In the genomic region with DNA sequence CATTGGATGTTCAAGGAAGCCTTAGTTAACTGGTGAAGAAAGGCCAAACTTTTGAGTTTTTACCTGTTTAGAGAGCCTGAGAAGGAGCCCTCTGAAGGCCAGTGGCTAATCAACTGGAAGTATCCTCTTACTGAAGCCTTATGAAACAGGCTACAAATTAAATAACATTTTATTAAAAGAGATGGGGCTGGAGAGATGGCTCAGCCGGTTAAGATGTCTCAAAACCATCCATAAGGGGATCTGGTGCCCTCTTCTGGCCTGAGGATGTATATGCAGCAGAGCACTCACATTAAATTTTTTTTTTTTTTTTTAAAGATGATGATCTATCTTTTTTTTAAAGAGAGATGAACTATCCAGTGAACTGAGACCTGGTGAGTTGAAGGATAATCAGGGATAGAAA, we compare ENCODE assay signal across 8 mouse cellular contexts. TPM values are rescaled to one million over a fixed set of nuclear protein-coding genes. Genes with fewer than 3 reads are reported as not detected.
DNase-seq lines count a peak whose midpoint lies in the region; ATAC-seq and TF ChIP-seq lines count a peak whose summit lies in the region.

No protein-coding gene starts in this region.

- no peak overlapping the region for H3K27ac ChIP-seq in heart, embryonic 12.5 days (ENCODE audit: poor library complexity, severe bottlenecking)
- H3K27ac ChIP-seq in liver, embryonic 14.5 days = no peak overlapping the region

- no peak overlapping the region for H3K4me3 ChIP-seq in heart, embryonic 12.5 days
- H3K4me3 ChIP-seq in liver, embryonic 14.5 days (ENCODE audit: insufficient read depth in 1 of 2, low read depth in 2 of 2, low read length in 2 of 2) = no peak overlapping the region

- no peak overlapping the region for H3K4me2 ChIP-seq in heart, embryonic 12.5 days
- H3K4me2 ChIP-seq in liver, embryonic 14.5 days (ENCODE audit: low read depth) = no peak overlapping the region

- no peaks in the 10 kb centered on the region for H3K9me3 ChIP-seq in heart, embryonic 12.5 days (replicated peaks)
- H3K9me3 ChIP-seq in liver, embryonic 14.5 days (ENCODE audit: control insufficient read depth, low read length) = no peaks in the 10 kb centered on the region

- peaks cover 8% of the 10 kb centered on the region; the same call in 1 of the 2 replicates for H3K4me1 ChIP-seq in heart, embryonic 12.5 days (replicated peaks)
- peaks cover 0 to 6% of the 10 kb centered on the region in 2 experiments; a peak in 3 of 4 replicates for H3K4me1 ChIP-seq in liver, embryonic 14.5 days (replicated peaks; ENCODE audit: control insufficient read depth in 2 of 2, insufficient read depth in 2 of 2, low read length in 1 of 2)

- H3K9ac ChIP-seq in heart, embryonic 12.5 days = no peak overlapping the region
- H3K9ac ChIP-seq in liver, embryonic 14.5 days (replicated peaks) = no peak overlapping the region

- peak; percentile 79 for TF ChIP-seq CTCF in liver, embryonic 14.5 days (IDR thresholded peaks at IDR 0.05; ENCODE audit: low read depth)

- intact Hi-C loops in gastrocnemius, postnatal 14 days (cut with DNase I; ENCODE audit: low total_unique reads) = no loop called here

- DNase-seq in heart, adult 8-10 months (ENCODE audit: low spot score) = peak; percentile 64
- peak; percentile 72 for DNase-seq in c-Kit-negative CD71-positive TER-119-positive erythroid progenitor cells, embryonic 14.5 days (ENCODE audit: low read depth, low spot score)
- DNase-seq in gastrocnemius, postnatal 14 days = peak; percentile 55
- peak; percentile 52 to 72 (median 52) for DNase-seq in liver, embryonic 14.5 days (ENCODE audit: low read depth in 3 of 3, low spot score in 3 of 3)
- DNase-seq in retina, postnatal 7 days (ENCODE audit: low read depth, low spot score) = peak; percentile 72

- no peak for TF ChIP-seq EP300 in liver, embryonic 14.5 days (IDR thresholded peaks at IDR 0.05; ENCODE audit: low read depth)

- H3K36me3 ChIP-seq in heart, embryonic 12.5 days = peaks cover 9% of the 10 kb centered on the region
- peaks cover 4% of the 10 kb centered on the region for H3K36me3 ChIP-seq in liver, embryonic 14.5 days (replicated peaks; ENCODE audit: control insufficient read depth, insufficient read depth, low read depth)

- ATAC-seq in heart, embryonic 12.5 days (ENCODE audit: insufficient number of reproducible peaks, low FRiP score) = no peak
- peak; percentile 7 for ATAC-seq in CD4-positive, CD25-positive, alpha-beta regulatory T cell, adult 4 months
- no peak for ATAC-seq in liver, embryonic 14.5 days (ENCODE audit: insufficient read depth)
- no peak for ATAC-seq in inflammation-experienced regulatory T-cells, adult 6 months

- H3K27me3 ChIP-seq in heart, embryonic 12.5 days (replicated peaks) = no peaks in the 10 kb centered on the region
- no peaks in the 10 kb centered on the region for H3K27me3 ChIP-seq in liver, embryonic 14.5 days (ENCODE audit: control insufficient read depth, insufficient read depth, low read length)

- 0% methylated on average over 1 of the region's 1 CpGs for WGBS in heart, embryonic 12.5 days
- WGBS in liver, embryonic 14.5 days (ENCODE audit: insufficient replicate concordance) = 2% methylated on average over 1 of the region's 1 CpGs

RNA-seq across cellular contexts. Expression of a gene that starts 4.5 kb away (rescaled TPM):
- total RNA-seq in heart, adult 8-10 months (2022) = 10 to 100 TPM; 29.5 to 36.0 (median 32.5) TPM
- polyA plus RNA-seq in heart, embryonic 12.5 days (2016; fragmentation: Nextera tagmentation; extraction: Ambion mirVana) = 48.2 and 54.3 TPM in 2 replicates
- polyA plus RNA-seq in CD4-positive, CD25-positive, alpha-beta regulatory T cell, adult 4 months (2017; shearing (Covaris generic)) = 10 to 100 TPM; 46.0 to 55.2 TPM
- 10 to 100 TPM; 19.2 to 23.7 TPM for total RNA-seq in gastrocnemius, postnatal 14 days (2021)
- 6.6 and 9.9 TPM in 2 replicates for polyA plus RNA-seq in liver, embryonic 14.5 days (2012; rRNA removed)
- polyA plus RNA-seq in liver, embryonic 14.5 days (2014; fragmentation: Nextera tagmentation; extraction: Ambion mirVana) = 25.8 and 28.7 TPM in 2 replicates
- polyA plus RNA-seq in inflammation-experienced regulatory T-cells, adult 6 months (2017; shearing (Covaris generic)) = 10 to 100 TPM; 40.9 to 64.1 (median 49.7) TPM

RNA-seq across cellular contexts. Expression of a gene that starts 46.6 kb away (rescaled TPM):
- 10 to 100 TPM; 34.0 to 52.2 (median 36.9) TPM for total RNA-seq in heart, adult 8-10 months (2022)
- 37.8 and 40.8 TPM in 2 replicates for polyA plus RNA-seq in heart, embryonic 12.5 days (2016; fragmentation: Nextera tagmentation; extraction: Ambion mirVana)
- polyA plus RNA-seq in CD4-positive, CD25-positive, alpha-beta regulatory T cell, adult 4 months (2017; shearing (Covaris generic)) = 10 to 100 TPM; 37.6 to 41.0 TPM
- total RNA-seq in gastrocnemius, postnatal 14 days (2021) = 10 to 100 TPM; 29.4 to 31.2 TPM
- polyA plus RNA-seq in liver, embryonic 14.5 days (2012; rRNA removed) = 10.7 and 12.7 TPM in 2 replicates
- 23.2 and 24.2 TPM in 2 replicates for polyA plus RNA-seq in liver, embryonic 14.5 days (2014; fragmentation: Nextera tagmentation; extraction: Ambion mirVana)
- 10 to 100 TPM; 31.9 to 41.2 (median 36.2) TPM for polyA plus RNA-seq in inflammation-experienced regulatory T-cells, adult 6 months (2017; shearing (Covaris generic))
